Mouse (Mus musculus) liver, postnatal 0 days (tissue): ENCODE data around the gene Kif5c.

Experiments used
- CTCF ChIP-seq: sonication (generic); IDR thresholded peaks from 2 replicates; pipeline ENCODE4 v1.5.1; 2016; ENCODE audit warnings: antibody characterized with exemption, low read depth
- EP300 ChIP-seq: IDR thresholded peaks from 2 replicates; pipeline ENCODE4 v1.6.1; 2016; ENCODE audit warnings: antibody characterized with exemption, low read depth, mild to moderate bottlenecking

- TF ChIP-seq CTCF (no peak), EP300 (no peak)
These were observed 49.0 kb upstream of the Kif5c start for GRCm38 (mm10) chr2:49569862-49570777.
